Mouse (Mus musculus) gonadal fat pad, adult 2 months (tissue): Measurements from ENCODE around the gene Prdm10. TPM values are rescaled to one million over a fixed set of nuclear protein-coding genes. Genes with fewer than 3 reads are reported as not detected.

Experiments used
- DNase-seq: peaks from one replicate; pipeline ENCODE4 v3.0.0-alpha.2; 2012; ENCODE audit warnings: low read depth
- polyA plus RNA-seq: library from polyadenylated mRNA; depleted of rRNA; stranded (reverse); fragments of >200 nt; gene quantifications from 2 replicates; pipeline ENCODE4 v1.2.3, GENCODE M21; 2012

Prdm10 gene
- polyA plus RNA-seq, 1 experiment, result 6.3 TPM

- no peak for DNase-seq
Observed at GRCm38 (mm10) chr9:31304358-31304757, 24.0 kb downstream of the Prdm10 start.

GRCm38 (mm10) chr9:31305117-31305516, 24.8 kb downstream of the Prdm10 start:
- DNase-seq, result no peak

- no peak for DNase-seq
Observed at GRCm38 (mm10) chr9:31305807-31306206, 25.5 kb downstream of the Prdm10 start.

- DNase-seq, result no peak
Observed at GRCm38 (mm10) chr9:31307232-31307631, 26.9 kb downstream of the Prdm10 start.

- DNase-seq, result no peak
Observed at GRCm38 (mm10) chr9:31309041-31309440, 28.7 kb downstream of the Prdm10 start.

- no peak for DNase-seq
Observed at GRCm38 (mm10) chr9:31310662-31311061, 30.3 kb downstream of the Prdm10 start.

- DNase-seq, result no peak
Observed at GRCm38 (mm10) chr9:31313876-31314275, 33.5 kb downstream of the Prdm10 start.

- no peak for DNase-seq
Observed at GRCm38 (mm10) chr9:31315983-31316382, 35.6 kb downstream of the Prdm10 start.

- no peak for DNase-seq
Observed at GRCm38 (mm10) chr9:31318956-31319355, 38.6 kb downstream of the Prdm10 start.

- DNase-seq, result peak; percentile 49
Observed at GRCm38 (mm10) chr9:31320734-31321133, 40.4 kb downstream of the Prdm10 start.

GRCm38 (mm10) chr9:31321526-31321925, 41.2 kb downstream of the Prdm10 start:
- DNase-seq, result no peak

GRCm38 (mm10) chr9:31322090-31322489, 41.8 kb downstream of the Prdm10 start:
- DNase-seq, result no peak

GRCm38 (mm10) chr9:31330816-31331215, 50.5 kb downstream of the Prdm10 start:
- DNase-seq, result no peak

GRCm38 (mm10) chr9:31331246-31331645, 50.9 kb downstream of the Prdm10 start:
- DNase-seq, result no peak

- no peak for DNase-seq
Observed at GRCm38 (mm10) chr9:31331906-31332305, 51.6 kb downstream of the Prdm10 start.

- no peak for DNase-seq
Observed at GRCm38 (mm10) chr9:31332826-31333225, 52.5 kb downstream of the Prdm10 start.

- DNase-seq, result no peak
Observed at GRCm38 (mm10) chr9:31334991-31335390, 54.7 kb downstream of the Prdm10 start.

- no peak for DNase-seq
Observed at GRCm38 (mm10) chr9:31344289-31344831, 64.0 kb downstream of the Prdm10 start.

GRCm38 (mm10) chr9:31346575-31347080, 66.3 kb downstream of the Prdm10 start:
- no peak for DNase-seq

GRCm38 (mm10) chr9:31348458-31348857, 68.1 kb downstream of the Prdm10 start:
- DNase-seq, result no peak

- no peak for DNase-seq
Observed at GRCm38 (mm10) chr9:31348915-31349314, 68.6 kb downstream of the Prdm10 start.

GRCm38 (mm10) chr9:31352716-31353115, 72.4 kb downstream of the Prdm10 start:
- no peak for DNase-seq

- no peak for DNase-seq
Observed at GRCm38 (mm10) chr9:31353518-31353917, 73.2 kb downstream of the Prdm10 start.

- DNase-seq, result no peak
Observed at GRCm38 (mm10) chr9:31354051-31354450, 73.7 kb downstream of the Prdm10 start.
